Mouse (Mus musculus): Measurements from ENCODE around the gene Rps29. TPM values are rescaled to one million over a fixed set of nuclear protein-coding genes. Genes with fewer than 3 reads are reported as not detected.
A peak's percentile ranks its signal among the peaks of the same experiment; 100 is the strongest.

Rps29 gene
- polyA plus RNA-seq, 1 experiment = 1,231 TPM

- Histone ChIP-seq H3K27ac (ENCODE audit: insufficient read depth, low read length) (peak within 1 kb of the TSS; percentile 77), H3K4me3 (ENCODE audit: insufficient read depth, low read length) (peak within 1 kb of the TSS; percentile 59), H3K4me1 (ENCODE audit: control insufficient read depth, insufficient read depth, low read length) (peaks cover 5% of the 10 kb centered on the region)
- no peak for TF ChIP-seq CTCF (IDR thresholded peaks at IDR 0.05; ENCODE audit: borderline replicate concordance, insufficient read depth, low read length)
- TF ChIP-seq POLR2A (IDR thresholded peaks at IDR 0.05; ENCODE audit: low read depth, low read length) = peak; percentile 94
Measured at GRCm38 (mm10) chr12:69196444-69197377, 37.7 kb upstream of the Rps29 start, which contains the start of gene Gm49383. TSS of gene Gm49383 (minus strand) at chr12:69197104.

GRCm38 (mm10) chr12:69192637-69193036, 33.7 kb upstream of the Rps29 start:
- no peak for TF ChIP-seq POLR2A (IDR thresholded peaks at IDR 0.05; ENCODE audit: low read depth, low read length)
- TF ChIP-seq CTCF (IDR thresholded peaks at IDR 0.05; ENCODE audit: borderline replicate concordance, insufficient read depth, low read length) = no peak
- H3K4me3 ChIP-seq (ENCODE audit: insufficient read depth, low read length) = no peak overlapping the region
- H3K4me1 ChIP-seq (ENCODE audit: control insufficient read depth, insufficient read depth, low read length) = no peaks in the 10 kb centered on the region

GRCm38 (mm10) chr12:69191396-69191795, 32.4 kb upstream of the Rps29 start:
- peaks cover 3% of the 10 kb centered on the region; the same call in 1 of the 2 replicates for H3K4me1 ChIP-seq (ENCODE audit: control insufficient read depth, insufficient read depth, low read length)
- H3K27ac ChIP-seq (ENCODE audit: insufficient read depth, low read length) = no peak overlapping the region
- no peak for TF ChIP-seq POLR2A (IDR thresholded peaks at IDR 0.05; ENCODE audit: low read depth, low read length)
- no peak for TF ChIP-seq CTCF (IDR thresholded peaks at IDR 0.05; ENCODE audit: borderline replicate concordance, insufficient read depth, low read length)
- no peak overlapping the region for H3K4me3 ChIP-seq (ENCODE audit: insufficient read depth, low read length)

More at GRCm38 (mm10) chr12:69192637-69193036, 33.7 kb upstream of the Rps29 start:
- no peak overlapping the region for H3K27ac ChIP-seq (ENCODE audit: insufficient read depth, low read length)

GRCm38 (mm10) chr12:69190522-69190921, 31.5 kb upstream of the Rps29 start:
- TF ChIP-seq POLR2A (IDR thresholded peaks at IDR 0.05; ENCODE audit: low read depth, low read length) (no peak), CTCF (IDR thresholded peaks at IDR 0.05; ENCODE audit: borderline replicate concordance, insufficient read depth, low read length) (no peak)
- no peak overlapping the region for H3K4me3 ChIP-seq (ENCODE audit: insufficient read depth, low read length)

GRCm38 (mm10) chr12:69190074-69190473, 31.1 kb upstream of the Rps29 start:
- H3K4me1 ChIP-seq (ENCODE audit: control insufficient read depth, insufficient read depth, low read length) = peaks cover 6% of the 10 kb centered on the region
- no peak for TF ChIP-seq POLR2A (IDR thresholded peaks at IDR 0.05; ENCODE audit: low read depth, low read length)
- no peak for TF ChIP-seq CTCF (IDR thresholded peaks at IDR 0.05; ENCODE audit: borderline replicate concordance, insufficient read depth, low read length)
- H3K27ac ChIP-seq (ENCODE audit: insufficient read depth, low read length) = no peak overlapping the region
- H3K4me3 ChIP-seq (ENCODE audit: insufficient read depth, low read length) = no peak overlapping the region

More at GRCm38 (mm10) chr12:69190522-69190921, 31.5 kb upstream of the Rps29 start:
- Histone ChIP-seq H3K27ac (ENCODE audit: insufficient read depth, low read length) (no peak overlapping the region), H3K4me1 (ENCODE audit: control insufficient read depth, insufficient read depth, low read length) (peaks cover 3% of the 10 kb centered on the region; the same call in 1 of the 2 replicates)

- H3K27ac ChIP-seq (ENCODE audit: insufficient read depth, low read length) = no peak overlapping the region
- H3K4me1 ChIP-seq (ENCODE audit: control insufficient read depth, insufficient read depth, low read length) = peaks cover 6% of the 10 kb centered on the region
- TF ChIP-seq CTCF (IDR thresholded peaks at IDR 0.05; ENCODE audit: borderline replicate concordance, insufficient read depth, low read length) (no peak), POLR2A (IDR thresholded peaks at IDR 0.05; ENCODE audit: low read depth, low read length) (no peak)
- H3K4me3 ChIP-seq (ENCODE audit: insufficient read depth, low read length) = peak overlapping the region; percentile 13; the same call in 1 of the 2 replicates
Measured at GRCm38 (mm10) chr12:69186811-69187471, 28.0 kb upstream of the Rps29 start.

- Histone ChIP-seq H3K4me3 (ENCODE audit: insufficient read depth, low read length) (peak overlapping the region; percentile 94), H3K27ac (ENCODE audit: insufficient read depth, low read length) (no peak overlapping the region), H3K4me1 (ENCODE audit: control insufficient read depth, insufficient read depth, low read length) (peaks cover 6% of the 10 kb centered on the region)
- TF ChIP-seq POLR2A (IDR thresholded peaks at IDR 0.05; ENCODE audit: low read depth, low read length) (no peak), CTCF (IDR thresholded peaks at IDR 0.05; ENCODE audit: borderline replicate concordance, insufficient read depth, low read length) (no peak)
Measured at GRCm38 (mm10) chr12:69185371-69185770, 26.4 kb upstream of the Rps29 start.

GRCm38 (mm10) chr12:69184342-69185295, 25.6 kb upstream of the Rps29 start:
- Histone ChIP-seq H3K4me3 (ENCODE audit: insufficient read depth, low read length) (peak overlapping the region; percentile 94), H3K27ac (ENCODE audit: insufficient read depth, low read length) (peak overlapping the region; percentile 84), H3K4me1 (ENCODE audit: control insufficient read depth, insufficient read depth, low read length) (peaks cover 6% of the 10 kb centered on the region)
- no peak for TF ChIP-seq POLR2A (IDR thresholded peaks at IDR 0.05; ENCODE audit: low read depth, low read length)
- TF ChIP-seq CTCF (IDR thresholded peaks at IDR 0.05; ENCODE audit: borderline replicate concordance, insufficient read depth, low read length) = no peak
